Mouse (Mus musculus): ENCODE results near the gene Galk1. TPM values are rescaled to one million over a fixed set of nuclear protein-coding genes. Genes with fewer than 3 reads are reported as not detected.

The Galk1 gene
- polyA plus RNA-seq, 1 experiment from 2014 or later: 64.1 TPM

DNA sequence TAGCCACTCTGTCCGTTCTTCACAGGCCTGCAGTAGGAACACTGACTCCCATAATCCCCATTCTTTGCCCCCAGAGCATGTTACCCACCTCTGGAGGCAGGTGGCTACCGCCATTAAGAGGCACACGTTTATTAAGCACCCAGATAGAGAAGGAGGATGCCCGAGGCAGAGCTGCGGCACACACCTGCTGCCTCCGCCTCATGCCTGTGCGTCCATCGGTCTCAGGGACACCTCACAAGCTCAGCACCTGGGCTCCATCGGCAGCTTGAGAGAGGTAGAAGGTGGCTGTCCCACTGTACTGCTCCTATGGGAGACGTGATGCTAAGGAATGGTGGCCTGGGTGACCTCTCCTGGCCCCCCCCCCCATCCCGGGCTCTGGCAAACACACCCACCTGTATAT, 4.1 kb downstream of the Galk1 start:
- H3K27me3 ChIP-seq (ENCODE audit: control insufficient read depth, insufficient read depth, low read depth, low read length): no peaks in the 10 kb centered on the region
- no peak overlapping the region for H3K4me3 ChIP-seq (ENCODE audit: low read depth, low read length)
- WGBS: 94% methylated on average over 11 of the region's 11 CpGs
- no peaks in the 10 kb centered on the region for H3K36me3 ChIP-seq (ENCODE audit: control insufficient read depth, insufficient read depth, low read length)
- no peak overlapping the region for H3K9ac ChIP-seq (ENCODE audit: low read depth, low read length)
- ATAC-seq: no peak
- no peaks in the 10 kb centered on the region for H3K9me3 ChIP-seq (replicated peaks; ENCODE audit: control insufficient read depth, low read length, poor library complexity, severe bottlenecking)
- H3K4me1 ChIP-seq (ENCODE audit: control insufficient read depth, insufficient read depth, low read length): peaks cover 23% of the 10 kb centered on the region
- no peak overlapping the region for H3K27ac ChIP-seq (ENCODE audit: low read length)
- H3K4me2 ChIP-seq (ENCODE audit: low read length): no peak overlapping the region

DNA sequence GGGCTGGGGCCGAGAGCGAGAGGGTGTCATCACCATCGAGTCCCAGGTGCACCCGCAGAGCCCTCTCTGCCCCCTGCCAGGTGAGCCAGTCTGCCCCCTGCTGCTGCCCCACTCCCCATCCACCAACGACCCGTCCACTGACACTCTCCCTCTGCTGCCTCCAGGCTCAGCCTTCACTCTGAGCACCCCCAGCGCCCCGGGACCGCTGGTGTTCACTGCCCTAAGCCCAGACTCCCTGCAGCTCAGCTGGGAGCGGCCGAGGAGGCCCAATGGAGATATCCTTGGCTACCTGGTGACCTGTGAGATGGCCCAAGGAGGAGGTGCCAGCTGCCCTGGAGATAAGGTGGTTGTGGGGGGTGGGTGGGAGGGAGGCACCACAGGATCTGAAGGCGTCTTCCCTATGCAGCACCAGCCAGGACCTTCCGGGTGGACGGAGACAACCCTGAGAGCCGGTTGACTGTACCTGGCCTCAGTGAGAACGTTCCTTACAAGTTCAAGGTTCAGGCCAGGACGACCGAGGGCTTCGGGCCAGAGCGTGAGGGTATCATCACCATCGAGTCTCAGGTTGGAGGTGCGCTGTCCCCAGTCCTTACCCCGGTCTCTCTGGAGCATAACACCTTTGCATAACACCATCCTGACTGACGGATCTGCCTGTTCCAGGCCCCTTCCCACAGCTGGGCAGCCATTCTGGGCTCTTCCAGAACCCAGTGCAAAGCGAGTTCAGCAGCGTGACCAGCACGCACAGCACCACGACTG, 5.2 kb downstream of the Galk1 start:
- Histone ChIP-seq H3K27me3 (ENCODE audit: control insufficient read depth, insufficient read depth, low read depth, low read length) (no peaks in the 10 kb centered on the region), H3K9me3 (replicated peaks; ENCODE audit: control insufficient read depth, low read length, poor library complexity, severe bottlenecking) (no peaks in the 10 kb centered on the region)
- 94% methylated on average over 25 of the region's 28 CpGs for WGBS

GRCm38 (mm10) chr11:116005701-116006419, 6.7 kb downstream of the Galk1 start:
- Histone ChIP-seq H3K4me3 (ENCODE audit: low read depth, low read length) (no peak overlapping the region; the same call in 1 of the 2 replicates), H3K27ac (ENCODE audit: low read length) (no peak overlapping the region), H3K4me2 (ENCODE audit: low read length) (no peak overlapping the region), H3K9me3 (replicated peaks; ENCODE audit: control insufficient read depth, low read length, poor library complexity, severe bottlenecking) (no peaks in the 10 kb centered on the region), H3K4me1 (ENCODE audit: control insufficient read depth, insufficient read depth, low read length) (peaks cover 15% of the 10 kb centered on the region), H3K9ac (ENCODE audit: low read depth, low read length) (peak overlapping the region; percentile 61; the same call in 1 of the 2 replicates), H3K36me3 (ENCODE audit: control insufficient read depth, insufficient read depth, low read length) (no peaks in the 10 kb centered on the region), H3K27me3 (ENCODE audit: control insufficient read depth, insufficient read depth, low read depth, low read length) (no peaks in the 10 kb centered on the region)
- WGBS: 67% methylated on average over 9 of the region's 9 CpGs
- ATAC-seq: no peak

More for the DNA sequence above, 5.2 kb downstream of the Galk1 start:
- ATAC-seq: no peak
- Histone ChIP-seq H3K4me1 (ENCODE audit: control insufficient read depth, insufficient read depth, low read length) (peaks cover 23% of the 10 kb centered on the region), H3K4me3 (ENCODE audit: low read depth, low read length) (no peak overlapping the region), H3K36me3 (ENCODE audit: control insufficient read depth, insufficient read depth, low read length) (no peaks in the 10 kb centered on the region), H3K9ac (ENCODE audit: low read depth, low read length) (no peak overlapping the region), H3K4me2 (ENCODE audit: low read length) (no peak overlapping the region), H3K27ac (ENCODE audit: low read length) (no peak overlapping the region)

- peaks cover 15% of the 10 kb centered on the region for H3K4me1 ChIP-seq (ENCODE audit: control insufficient read depth, insufficient read depth, low read length)
- peak overlapping the region; percentile 33 for H3K4me3 ChIP-seq (ENCODE audit: low read depth, low read length)
- peak overlapping the region; percentile 55; the same call in 1 of the 2 replicates for H3K27ac ChIP-seq (ENCODE audit: low read length)
- H3K27me3 ChIP-seq (ENCODE audit: control insufficient read depth, insufficient read depth, low read depth, low read length): no peaks in the 10 kb centered on the region
- ATAC-seq: 0 out of 2 replicates have a peak, but pooled peaks have one; percentile 26
- peak overlapping the region; percentile 70 for H3K4me2 ChIP-seq (ENCODE audit: low read length)
- H3K9me3 ChIP-seq (replicated peaks; ENCODE audit: control insufficient read depth, low read length, poor library complexity, severe bottlenecking): no peaks in the 10 kb centered on the region
- H3K36me3 ChIP-seq (ENCODE audit: control insufficient read depth, insufficient read depth, low read length): no peaks in the 10 kb centered on the region
- WGBS: 7% methylated on average over 54 of the region's 54 CpGs
- H3K9ac ChIP-seq (ENCODE audit: low read depth, low read length): peak overlapping the region; percentile 61
Observed at GRCm38 (mm10) chr11:116004840-116005700, 7.4 kb downstream of the Galk1 start.

DNA sequence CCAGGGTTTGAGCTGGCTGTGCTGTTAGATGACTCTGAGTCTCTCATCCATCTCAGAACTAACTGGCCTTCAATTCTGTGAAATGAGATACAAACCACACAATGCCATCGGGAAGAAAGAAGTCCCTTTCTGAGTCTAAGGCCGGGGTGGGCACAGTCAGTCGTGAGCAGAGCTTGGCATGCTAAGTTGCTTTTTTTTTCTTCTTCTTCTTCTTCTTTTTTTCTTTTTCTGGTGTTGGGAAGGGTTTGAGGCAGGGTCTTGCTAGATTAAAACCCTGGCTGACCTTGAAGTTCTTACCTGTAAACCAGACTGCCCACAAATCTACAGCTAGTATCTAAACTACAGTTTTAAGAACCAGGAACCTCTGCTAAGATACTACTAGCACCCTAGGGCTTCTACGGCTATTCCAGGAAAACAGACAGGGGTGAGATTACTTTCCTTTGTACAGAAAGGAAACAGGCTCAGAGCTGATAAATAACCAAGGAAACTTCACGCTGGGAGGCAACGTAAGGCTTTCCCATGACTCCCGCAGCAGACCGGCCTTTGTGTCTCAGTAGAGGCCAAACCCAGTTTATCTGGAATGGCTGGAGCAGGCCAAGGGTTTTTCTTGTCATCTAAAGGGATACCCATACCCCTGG, 8.2 kb downstream of the Galk1 start:
- Histone ChIP-seq H3K4me2 (ENCODE audit: low read length) (peak overlapping the region; percentile 70), H3K36me3 (ENCODE audit: control insufficient read depth, insufficient read depth, low read length) (no peaks in the 10 kb centered on the region), H3K9me3 (replicated peaks; ENCODE audit: control insufficient read depth, low read length, poor library complexity, severe bottlenecking) (no peaks in the 10 kb centered on the region), H3K9ac (ENCODE audit: low read depth, low read length) (peak overlapping the region; percentile 61), H3K4me1 (ENCODE audit: control insufficient read depth, insufficient read depth, low read length) (peaks cover 15% of the 10 kb centered on the region), H3K27ac (ENCODE audit: low read length) (peak overlapping the region; percentile 55; the same call in 1 of the 2 replicates), H3K4me3 (ENCODE audit: low read depth, low read length) (peak overlapping the region; percentile 33), H3K27me3 (ENCODE audit: control insufficient read depth, insufficient read depth, low read depth, low read length) (no peaks in the 10 kb centered on the region)
- no peak for ATAC-seq
- 30% methylated on average over 8 of the region's 8 CpGs for WGBS

GRCm38 (mm10) chr11:116002894-116003293, 9.6 kb downstream of the Galk1 start:
- peaks cover 15% of the 10 kb centered on the region for H3K4me1 ChIP-seq (ENCODE audit: control insufficient read depth, insufficient read depth, low read length)
- no peak overlapping the region for H3K9ac ChIP-seq (ENCODE audit: low read depth, low read length)
- H3K9me3 ChIP-seq (replicated peaks; ENCODE audit: control insufficient read depth, low read length, poor library complexity, severe bottlenecking): no peaks in the 10 kb centered on the region
- no peaks in the 10 kb centered on the region for H3K36me3 ChIP-seq (ENCODE audit: control insufficient read depth, insufficient read depth, low read length)
- no peak overlapping the region for H3K27ac ChIP-seq (ENCODE audit: low read length)
- WGBS: 81% methylated on average over 3 of the region's 3 CpGs
- no peak overlapping the region for H3K4me3 ChIP-seq (ENCODE audit: low read depth, low read length)
- ATAC-seq: no peak
- H3K27me3 ChIP-seq (ENCODE audit: control insufficient read depth, insufficient read depth, low read depth, low read length): no peaks in the 10 kb centered on the region
- H3K4me2 ChIP-seq (ENCODE audit: low read length): no peak overlapping the region

DNA sequence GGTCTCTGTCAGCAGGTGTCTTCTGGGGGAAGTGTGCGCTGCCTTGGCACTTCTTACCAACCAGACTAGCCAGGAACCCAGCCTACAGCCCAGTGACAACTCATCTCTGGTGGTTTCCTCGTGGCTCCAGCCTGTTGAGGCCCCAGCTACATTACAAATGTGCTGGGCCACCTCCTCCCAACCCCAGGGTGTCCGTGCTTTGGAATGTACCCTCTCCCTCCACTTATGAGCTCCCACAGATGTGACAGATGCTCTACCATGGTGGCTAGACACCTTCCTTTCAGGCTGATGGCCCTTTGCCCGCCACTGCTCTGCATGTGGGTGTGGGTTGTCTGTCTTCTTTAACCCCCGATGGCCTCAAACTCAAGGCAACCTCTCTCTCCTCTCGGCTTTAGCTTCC, 10.8 kb downstream of the Galk1 start:
- Histone ChIP-seq H3K9me3 (replicated peaks; ENCODE audit: control insufficient read depth, low read length, poor library complexity, severe bottlenecking) (no peaks in the 10 kb centered on the region), H3K27me3 (ENCODE audit: control insufficient read depth, insufficient read depth, low read depth, low read length) (no peaks in the 10 kb centered on the region), H3K4me2 (ENCODE audit: low read length) (no peak overlapping the region), H3K27ac (ENCODE audit: low read length) (no peak overlapping the region), H3K4me1 (ENCODE audit: control insufficient read depth, insufficient read depth, low read length) (peaks cover 15% of the 10 kb centered on the region), H3K9ac (ENCODE audit: low read depth, low read length) (no peak overlapping the region), H3K4me3 (ENCODE audit: low read depth, low read length) (no peak overlapping the region), H3K36me3 (ENCODE audit: control insufficient read depth, insufficient read depth, low read length) (no peaks in the 10 kb centered on the region)
- 84% methylated on average over 6 of the region's 6 CpGs for WGBS
- ATAC-seq: no peak

DNA sequence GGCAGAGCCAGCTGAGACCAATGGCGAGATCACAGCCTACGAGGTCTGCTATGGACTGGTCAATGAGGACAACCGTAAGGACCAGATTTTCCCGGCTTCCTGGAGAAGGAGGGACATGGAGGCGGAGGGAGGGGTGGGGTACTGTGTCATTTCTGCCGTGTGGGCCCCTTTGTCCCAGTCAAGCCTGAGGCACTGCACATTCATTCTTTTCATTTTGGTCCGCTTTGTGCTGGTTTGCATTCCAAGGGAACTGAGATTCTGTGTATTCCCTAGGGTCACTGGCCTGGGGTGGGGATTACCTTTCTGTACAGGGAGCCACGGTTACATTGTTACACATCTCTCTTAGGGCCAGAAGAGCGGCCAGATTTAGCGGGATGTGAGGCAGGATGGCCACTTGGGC, 11.9 kb downstream of the Galk1 start:
- H3K27ac ChIP-seq (ENCODE audit: low read length): no peak overlapping the region
- H3K9me3 ChIP-seq (replicated peaks; ENCODE audit: control insufficient read depth, low read length, poor library complexity, severe bottlenecking): no peaks in the 10 kb centered on the region
- H3K4me1 ChIP-seq (ENCODE audit: control insufficient read depth, insufficient read depth, low read length): peaks cover 15% of the 10 kb centered on the region
- no peak overlapping the region for H3K9ac ChIP-seq (ENCODE audit: low read depth, low read length)
- no peak for ATAC-seq
- H3K27me3 ChIP-seq (ENCODE audit: control insufficient read depth, insufficient read depth, low read depth, low read length): no peaks in the 10 kb centered on the region
- 22% methylated on average over 10 of the region's 10 CpGs for WGBS
- H3K4me2 ChIP-seq (ENCODE audit: low read length): no peak overlapping the region
- no peak overlapping the region for H3K4me3 ChIP-seq (ENCODE audit: low read depth, low read length)
- no peaks in the 10 kb centered on the region for H3K36me3 ChIP-seq (ENCODE audit: control insufficient read depth, insufficient read depth, low read length)

All from midbrain, embryonic 16.5 days (tissue).